Mouse (Mus musculus) bone marrow macrophage, adult 2 months (primary cell): ENCODE results near the gene Rlbp1. TPM values are rescaled to one million over a fixed set of nuclear protein-coding genes. Genes with fewer than 3 reads are reported as not detected.

ENCODE experiments used
- H3K27ac ChIP-seq: 2 replicates; pipeline ENCODE4 v1.5.1; 2012; ENCODE audit warnings: low read depth, low read length; ENCODE audit not compliant: insufficient read depth
- H3K4me1 ChIP-seq: 2 replicates; pipeline ENCODE4 v1.6.1; 2012; ENCODE audit warnings: low read length; ENCODE audit not compliant: control insufficient read depth, insufficient read depth
- H3K4me3 ChIP-seq: 2 replicates; pipeline ENCODE4 v1.5.1; 2012; ENCODE audit warnings: mild to moderate bottlenecking, low read length, moderate library complexity; ENCODE audit not compliant: insufficient read depth
- CTCF ChIP-seq: IDR thresholded peaks from 2 replicates; pipeline ENCODE4 v1.5.1; 2012; ENCODE audit warnings: low read depth, mild to moderate bottlenecking, low read length, moderate library complexity
- POLR2A ChIP-seq: IDR thresholded peaks from 2 replicates; pipeline ENCODE4 v1.6.1; 2012; ENCODE audit warnings: mild to moderate bottlenecking, low read depth, low read length, borderline replicate concordance
- polyA plus RNA-seq: library from polyadenylated mRNA; stranded (reverse); fragments of >200 nt; gene quantifications from 2 replicates; pipeline ENCODE4 v1.2.4, GENCODE M21; 2012; ENCODE audit not compliant: missing spikeins, insufficient read depth, insufficient read length

Rlbp1 gene
- polyA plus RNA-seq, 1 experiment, result not detected

- no peak overlapping the region for H3K4me3 ChIP-seq
- no peaks in the 10 kb centered on the region for H3K4me1 ChIP-seq
- H3K27ac ChIP-seq, result no peak overlapping the region
- TF ChIP-seq POLR2A (no peak), CTCF (no peak)
Measured at GRCm38 (mm10) chr7:79328769-79329168, 58.1 kb downstream of the Rlbp1 start.

Other genes starting within 250 kb of the Rlbp1 start
- gene Mfge8, start 238.0 kb downstream of the Rlbp1 start, polyA plus RNA-seq, result 27.4 and 30.3 TPM in 2 replicates
- gene Abhd2, start 113.8 kb downstream of the Rlbp1 start, polyA plus RNA-seq, result 20.8 and 25.9 TPM in 2 replicates
- 3.3 and 4.9 TPM in 2 replicates for gene Fanci, start 4.9 kb upstream of the Rlbp1 start, polyA plus RNA-seq
- gene Polg, start 79.3 kb upstream of the Rlbp1 start, polyA plus RNA-seq, result 54.2 and 56.9 TPM in 2 replicates
- gene Rhcg, start 230.6 kb upstream of the Rlbp1 start, polyA plus RNA-seq, result not detected in 2 replicates